Mouse (Mus musculus): Measurements from ENCODE around the gene Gng12.

DNA sequence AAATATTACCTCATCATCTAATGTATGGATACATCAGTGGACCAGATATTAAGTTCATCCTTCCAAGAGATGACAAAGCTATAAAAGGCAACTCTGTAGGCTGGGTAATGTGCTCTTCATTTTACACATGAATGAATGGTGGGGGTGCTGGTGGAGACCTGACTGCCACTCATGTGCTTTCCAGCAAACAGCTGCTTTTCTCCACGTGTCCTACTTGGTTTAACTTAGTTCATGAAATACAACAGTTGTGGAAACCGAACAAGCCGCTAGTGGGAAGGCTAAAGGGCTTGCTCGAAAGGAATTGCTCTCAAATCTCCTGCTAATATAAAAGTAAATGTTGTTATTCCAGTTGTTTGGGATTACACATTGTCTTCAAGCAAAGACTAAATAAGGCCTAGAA lies 137.4 kb downstream of the Gng12 start:
- TF ChIP-seq CTCF (IDR thresholded peaks at IDR 0.05) (no peak), POLR2A (IDR thresholded peaks at IDR 0.05; ENCODE audit: insufficient read depth, low read depth, low read length) (no peak), EP300 (IDR thresholded peaks at IDR 0.05; ENCODE audit: insufficient read depth, low read depth, low read length) (no peak)

Data from heart, adult 2 months (tissue).